Mouse (Mus musculus): ENCODE results near the gene Uxs1.

DNA sequence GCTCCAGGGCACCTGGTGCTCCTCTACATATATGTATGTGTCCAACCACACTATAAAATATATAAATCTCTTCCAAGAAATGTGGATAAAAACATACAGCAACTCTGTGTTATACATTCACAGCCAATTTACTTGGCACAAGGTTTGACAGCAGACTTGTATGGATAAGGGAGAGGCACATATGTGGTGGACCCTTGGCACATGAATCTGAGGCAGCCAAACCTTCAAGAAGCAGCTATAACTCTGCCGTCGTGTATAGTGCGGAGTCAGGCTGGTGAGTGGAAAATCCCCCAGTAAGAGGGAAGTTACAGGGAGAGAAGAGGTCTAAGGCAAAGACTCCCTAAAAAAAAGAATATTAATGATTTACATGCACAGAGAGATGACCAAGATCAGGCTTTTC lies 54.9 kb downstream of the Uxs1 start:
- TF ChIP-seq POLR2A (IDR thresholded peaks at IDR 0.05; ENCODE audit: borderline replicate concordance, low read depth, low read length) = no peak
- no peak for TF ChIP-seq CTCF (IDR thresholded peaks at IDR 0.05; ENCODE audit: low read depth, low read length)
